In genomic region chr11:77625061-77625855, GRCm38 (mm10) we compare ENCODE assay signal across 8 mouse cellular contexts. TPM values are rescaled to one million over a fixed set of nuclear protein-coding genes. Genes with fewer than 3 reads are reported as not detected.
DNase-seq lines count a peak whose midpoint lies in the region; ATAC-seq and TF ChIP-seq lines count a peak whose summit lies in the region.

No protein-coding gene starts in this region.

- peak overlapping the region; percentile 52 for H3K4me3 ChIP-seq in embryonic facial prominence, embryonic 10.5 days
- peak overlapping the region; percentile 42 for H3K4me3 ChIP-seq in heart, embryonic 15.5 days
- peak overlapping the region; percentile 26 for H3K4me3 ChIP-seq in lung, embryonic 15.5 days
- H3K4me3 ChIP-seq in olfactory bulb, adult 2 months (ENCODE audit: insufficient read depth, low read depth, low read length), result peak overlapping the region; percentile 43

- WGBS in embryonic facial prominence, embryonic 10.5 days, result 11% methylated on average over 11 of the region's 11 CpGs
- WGBS in heart, embryonic 15.5 days, result 15% methylated on average over 11 of the region's 11 CpGs
- 8% methylated on average over 11 of the region's 11 CpGs for WGBS in lung, embryonic 15.5 days
- WGBS in olfactory bulb, adult 2 months, result 6% methylated on average over 11 of the region's 11 CpGs

- H3K4me2 ChIP-seq in heart, embryonic 15.5 days, result peak overlapping the region; percentile 82
- peak overlapping the region; percentile 66 for H3K4me2 ChIP-seq in lung, embryonic 15.5 days

- TF ChIP-seq CTCF in olfactory bulb, adult 2 months (IDR thresholded peaks at IDR 0.05; ENCODE audit: insufficient read depth, low read depth, low read length), result no peak

- peaks cover 18% of the 10 kb centered on the region; the same call in 1 of the 2 replicates for H3K27me3 ChIP-seq in embryonic facial prominence, embryonic 10.5 days (replicated peaks; ENCODE audit: low read depth, poor library complexity, severe bottlenecking)
- H3K27me3 ChIP-seq in heart, embryonic 15.5 days, result no peaks in the 10 kb centered on the region
- H3K27me3 ChIP-seq in lung, embryonic 15.5 days, result no peaks in the 10 kb centered on the region

- H3K9ac ChIP-seq in heart, embryonic 15.5 days, result peak overlapping the region; percentile 43; the same call in 1 of the 2 replicates
- no peak overlapping the region for H3K9ac ChIP-seq in lung, embryonic 15.5 days

- ATAC-seq in heart, embryonic 15.5 days (replicated peaks; ENCODE audit: insufficient number of reproducible peaks, insufficient read depth, low FRiP score, low read depth), result no peak
- no peak for ATAC-seq in lung, embryonic 15.5 days (ENCODE audit: borderline replicate concordance, extremely low read depth, low FRiP score, low TSS enrichment)

- TF ChIP-seq POLR2A in olfactory bulb, adult 2 months (IDR thresholded peaks at IDR 0.05; ENCODE audit: insufficient read depth, low read depth, low read length), result no peak

- no peaks in the 10 kb centered on the region for H3K9me3 ChIP-seq in embryonic facial prominence, embryonic 10.5 days
- no peaks in the 10 kb centered on the region for H3K9me3 ChIP-seq in heart, embryonic 15.5 days (replicated peaks)
- H3K9me3 ChIP-seq in lung, embryonic 15.5 days, result no peaks in the 10 kb centered on the region

- DNase-seq in left cerebral cortex, adult 18-20 months (ENCODE audit: low spot score in 2 of 2), result peak; percentile 59 to 60
- DNase-seq in left cerebral cortex, adult 11 months (ENCODE audit: low spot score), result no peak
- DNase-seq in embryonic facial prominence, embryonic 10.5 days (ENCODE audit: low spot score), result peak; percentile 69
- peak; percentile 78 to 82 for DNase-seq in layer of hippocampus, adult 8-10 months (ENCODE audit: low spot score in 2 of 2)
- no peak for DNase-seq in c-Kit-positive CD71-positive TER-119-positive erythroid progenitor cells, embryonic 14.5 days (ENCODE audit: low spot score)

- no peaks in the 10 kb centered on the region for H3K36me3 ChIP-seq in embryonic facial prominence, embryonic 10.5 days (replicated peaks)
- H3K36me3 ChIP-seq in heart, embryonic 15.5 days, result no peaks in the 10 kb centered on the region
- H3K36me3 ChIP-seq in lung, embryonic 15.5 days, result no peaks in the 10 kb centered on the region

- H3K4me1 ChIP-seq in embryonic facial prominence, embryonic 10.5 days, result peaks cover 26% of the 10 kb centered on the region
- H3K4me1 ChIP-seq in heart, embryonic 15.5 days (replicated peaks), result peaks cover 22% of the 10 kb centered on the region
- H3K4me1 ChIP-seq in lung, embryonic 15.5 days, result peaks cover 19% of the 10 kb centered on the region
- H3K4me1 ChIP-seq in olfactory bulb, adult 2 months (ENCODE audit: control insufficient read depth, insufficient read depth, low read length), result peaks cover 3% of the 10 kb centered on the region; the same call in 1 of the 2 replicates

- H3K27ac ChIP-seq in embryonic facial prominence, embryonic 10.5 days (replicated peaks), result 0 out of 2 replicates have a peak overlapping the region, but pooled peaks have one; percentile 5
- no peak overlapping the region for H3K27ac ChIP-seq in heart, embryonic 15.5 days
- no peak overlapping the region for H3K27ac ChIP-seq in lung, embryonic 15.5 days
- H3K27ac ChIP-seq in olfactory bulb, adult 2 months (ENCODE audit: insufficient read depth, low read depth, low read length), result peak overlapping the region; percentile 40

RNA-seq across cellular contexts. Expression of gene Taok1, which starts 17.6 kb away (rescaled TPM):
- total RNA-seq in left cerebral cortex, adult 18-20 months (2021), result 100 to 1,000 TPM in 1 of 2 experiments, 10 to 100 TPM in 1; 98.1 to 102 TPM
- polyA plus RNA-seq in embryonic facial prominence, embryonic 10.5 days (2016; fragmentation: Nextera tagmentation; extraction: Ambion mirVana), result 11.9 and 13.5 TPM in 2 replicates
- 11.4 and 13.6 TPM in 2 replicates for polyA plus RNA-seq in heart, embryonic 15.5 days (2015; fragmentation: Nextera tagmentation; extraction: Ambion mirVana)
- 100 to 1,000 TPM in 2 of 4 experiments, 10 to 100 TPM in 2; 99.9 to 115 (median 107) TPM for total RNA-seq in layer of hippocampus, adult 8-10 months (2022)
- polyA plus RNA-seq in lung, embryonic 15.5 days (2015; fragmentation: Nextera tagmentation; extraction: Ambion mirVana), result 14.0 and 14.9 TPM in 2 replicates
- polyA plus RNA-seq in olfactory bulb, adult 2 months (2012; ENCODE audit: insufficient read depth, insufficient read length, low replicate concordance, missing spikeins), result 34.1 and 50.5 TPM in 2 replicates

Comparison
In these comparisons a context has a peak if more than half of its experiments do, and no peak if none do; other contexts are left out.
1. DNase-seq: peak in left cerebral cortex, adult 18-20 months (2 of 2), embryonic facial prominence, embryonic 10.5 days (single experiment) and layer of hippocampus, adult 8-10 months (2 of 2); none in left cerebral cortex, adult 11 months (single experiment) and c-Kit-positive CD71-positive TER-119-positive erythroid progenitor cells, embryonic 14.5 days (single experiment).
2. H3K27ac ChIP-seq: peak in embryonic facial prominence, embryonic 10.5 days (single experiment) and olfactory bulb, adult 2 months (single experiment); none in heart, embryonic 15.5 days (single experiment) and lung, embryonic 15.5 days (single experiment).
3. Peak in every context shown above with its lines, with median percentiles within 50 percentile points of each other: H3K4me3 ChIP-seq.